Mouse (Mus musculus) lung, adult 2 months (tissue): ENCODE measurements around the gene Agtrap.

Experiments used
- CTCF ChIP-seq: fragments of 200-500 bp; IDR thresholded peaks from 2 replicates; pipeline ENCODE4 v1.5.1; 2011; ENCODE audit warnings: mild to moderate bottlenecking, low read length, control low read depth; ENCODE audit not compliant: insufficient read depth
- POLR2A ChIP-seq: fragments of 200-500 bp; IDR thresholded peaks from 2 replicates; pipeline ENCODE4 v1.6.1; 2011; ENCODE audit warnings: low read depth, mild to moderate bottlenecking, control low read depth, low read length, borderline replicate concordance; ENCODE audit errors: extremely low read depth

DNA sequence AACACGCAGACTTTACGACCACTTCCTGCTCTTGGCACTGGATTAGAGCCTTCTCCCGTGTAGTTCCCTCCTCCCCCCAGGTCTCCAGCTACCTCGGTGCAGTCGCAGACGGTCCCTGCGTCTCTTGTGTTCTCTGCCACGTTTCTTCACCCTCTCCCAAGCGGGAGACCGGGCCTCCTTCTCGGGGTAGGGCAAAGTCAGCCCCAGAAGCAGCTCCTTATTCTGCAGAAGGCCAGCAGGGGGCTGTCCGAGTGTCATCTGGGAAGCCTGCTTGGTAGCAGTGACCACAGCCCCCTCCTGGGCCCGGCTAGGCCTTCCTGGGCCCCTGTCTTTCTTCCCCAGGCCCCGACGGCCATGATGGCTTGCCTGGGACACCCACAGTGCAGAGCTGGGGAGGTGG is 27.6 kb upstream of the Agtrap start:
- peak; percentile 33 for TF ChIP-seq CTCF
- no peak for TF ChIP-seq POLR2A
